Mouse (Mus musculus): ENCODE data around the gene St3gal3.

St3gal3 gene

DNA sequence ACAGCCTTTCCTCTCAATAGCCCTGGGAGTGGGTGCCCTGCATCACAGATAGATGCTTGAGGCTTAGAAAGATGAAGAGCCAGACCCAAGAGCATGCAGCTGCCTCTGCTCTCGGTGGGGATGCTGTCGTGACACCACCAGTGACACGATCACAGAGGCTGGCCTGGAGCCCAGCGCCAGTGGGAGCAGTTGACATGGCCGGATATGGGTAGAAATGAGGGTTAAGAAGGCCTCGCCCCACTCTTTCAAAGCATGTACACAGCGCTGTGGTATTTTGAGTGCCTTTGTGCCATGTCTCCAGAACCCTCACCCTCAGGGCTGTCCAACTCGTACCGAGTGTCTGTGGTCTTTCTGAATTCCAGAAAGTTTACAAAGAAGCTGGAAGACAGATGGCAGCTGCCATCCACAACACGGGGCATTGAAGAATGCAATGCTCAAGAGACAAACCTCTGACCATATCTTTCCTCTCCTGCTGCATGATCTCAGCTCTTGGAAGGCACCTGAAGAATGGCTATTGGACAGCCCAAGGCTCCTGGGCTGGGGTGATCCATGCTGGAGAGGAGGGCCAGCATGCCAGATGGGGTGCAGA is 118.3 kb downstream of the St3gal3 start:
- DNase-seq: no peak

GRCm38 (mm10) chr4:118015636-118016035 is 119.1 kb downstream of the St3gal3 start:
- no peak for DNase-seq

DNA sequence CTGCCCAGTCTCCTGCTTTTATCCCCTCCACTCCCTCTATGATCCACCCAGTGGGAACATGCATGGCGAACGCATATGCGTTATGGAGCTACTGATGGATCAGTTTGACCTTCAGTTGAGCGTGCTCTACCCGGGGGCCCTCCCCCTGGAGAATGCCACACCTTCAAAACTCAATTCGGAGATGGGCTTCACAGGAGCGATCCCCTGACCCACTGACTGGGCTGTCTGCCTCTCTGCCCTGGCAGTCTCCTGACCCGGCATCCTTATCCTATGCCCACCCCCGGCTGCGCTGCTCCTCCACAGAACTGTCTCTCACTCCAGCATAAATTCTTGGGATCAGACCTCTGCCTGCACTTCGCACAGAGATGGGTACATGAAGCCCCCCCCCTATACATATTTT is 119.6 kb downstream of the St3gal3 start:
- DNase-seq: no peak

DNA sequence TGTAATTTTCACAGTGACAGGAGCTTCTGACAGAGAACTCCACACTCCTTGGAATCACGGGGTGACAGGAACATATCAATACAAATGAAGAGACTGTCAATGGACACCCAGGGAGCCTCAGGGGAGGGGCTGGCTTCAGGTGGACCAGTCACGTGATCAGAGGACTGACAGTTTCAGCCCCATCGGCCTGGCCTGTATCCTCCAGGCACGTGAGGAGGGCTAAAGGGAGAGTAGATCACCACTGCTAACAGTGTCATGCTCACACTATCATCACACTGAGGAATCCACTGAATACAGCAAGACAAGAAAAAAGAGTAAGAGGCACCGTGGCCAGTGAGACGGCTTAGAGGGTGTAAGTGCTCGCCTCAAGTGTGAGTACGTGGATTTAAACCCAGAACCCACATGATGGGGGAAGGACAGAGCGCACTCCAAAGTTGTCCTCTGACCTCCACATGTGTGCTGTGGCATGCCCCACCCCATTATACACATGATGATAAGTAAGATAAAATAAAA is 124.0 kb downstream of the St3gal3 start:
- DNase-seq: no peak

DNA sequence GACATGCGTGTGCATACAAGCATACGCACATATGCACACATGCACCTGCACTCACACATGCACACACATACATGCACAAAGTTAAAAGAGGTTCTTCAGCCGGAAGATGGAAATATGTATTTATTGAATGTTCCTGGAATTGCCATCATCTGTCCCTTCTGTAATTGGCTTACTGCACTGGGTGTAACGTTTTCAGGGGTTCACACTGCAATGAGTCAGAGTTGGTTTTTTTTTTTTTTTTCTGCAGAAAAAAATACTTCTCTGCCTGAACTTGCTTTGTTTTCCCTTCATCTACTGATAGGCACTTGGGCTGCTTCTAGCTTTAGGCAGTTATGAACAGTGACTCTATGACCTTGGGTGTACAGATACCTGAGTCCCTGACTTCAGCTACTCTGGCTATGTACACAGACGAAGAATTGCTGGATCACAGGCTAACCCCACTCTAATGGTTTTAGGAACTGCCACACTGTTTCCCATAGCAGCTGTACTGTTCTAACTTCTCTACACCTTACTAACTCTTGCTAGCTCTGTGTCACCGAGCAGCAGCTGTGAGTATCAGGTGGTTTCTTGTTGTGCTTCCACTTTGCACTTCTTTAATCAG is 126.2 kb downstream of the St3gal3 start:
- no peak for DNase-seq

DNA sequence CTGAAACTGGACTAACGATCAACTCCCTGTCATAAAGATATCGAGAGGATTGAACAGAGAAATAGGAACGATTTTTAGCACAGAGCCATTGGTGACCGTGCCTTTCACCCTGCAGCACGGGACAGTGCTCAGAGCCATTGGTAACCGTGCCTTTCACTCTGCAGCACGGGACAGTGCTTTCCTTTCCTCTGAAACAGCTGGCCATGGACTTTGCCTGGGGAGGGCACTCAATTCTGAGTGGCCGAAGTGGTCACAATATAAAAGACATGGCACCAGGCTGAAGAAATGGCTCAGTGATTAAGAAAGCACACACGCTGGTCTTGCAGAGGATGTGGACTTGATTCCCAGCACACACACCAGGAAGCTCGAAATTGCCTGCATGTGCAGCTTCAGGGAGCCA is 133.4 kb downstream of the St3gal3 start:
- DNase-seq: peak; percentile 1

- peak; percentile 5 for DNase-seq
These were observed 134.0 kb downstream of the St3gal3 start for GRCm38 (mm10) chr4:118000605-118001208.

DNA sequence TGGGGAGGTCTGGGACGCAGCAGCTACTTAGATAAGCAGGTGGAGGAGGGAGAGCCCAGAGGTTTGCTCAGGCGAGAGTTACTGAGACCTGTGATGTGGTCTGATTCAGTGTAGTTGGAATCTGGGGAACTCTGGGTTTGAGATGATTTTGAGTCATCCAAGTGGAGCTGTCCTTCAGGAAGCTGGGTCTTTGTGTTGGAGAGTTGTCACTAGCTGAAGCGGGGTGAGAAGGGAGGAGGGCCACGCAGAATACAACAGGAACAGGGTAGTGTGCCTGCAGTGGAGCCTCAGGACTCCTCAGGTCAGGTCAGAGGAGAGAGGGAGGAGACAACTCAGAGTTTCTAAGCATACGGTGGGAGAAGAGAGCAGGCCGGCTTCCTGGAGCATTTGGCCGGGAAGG is 134.8 kb downstream of the St3gal3 start:
- DNase-seq: peak; percentile 1

GRCm38 (mm10) chr4:117997381-117998269 is 137.1 kb downstream of the St3gal3 start:
- peak; percentile 35 for DNase-seq

GRCm38 (mm10) chr4:117996701-117997100 is 138.0 kb downstream of the St3gal3 start:
- DNase-seq: peak; percentile 2

DNA sequence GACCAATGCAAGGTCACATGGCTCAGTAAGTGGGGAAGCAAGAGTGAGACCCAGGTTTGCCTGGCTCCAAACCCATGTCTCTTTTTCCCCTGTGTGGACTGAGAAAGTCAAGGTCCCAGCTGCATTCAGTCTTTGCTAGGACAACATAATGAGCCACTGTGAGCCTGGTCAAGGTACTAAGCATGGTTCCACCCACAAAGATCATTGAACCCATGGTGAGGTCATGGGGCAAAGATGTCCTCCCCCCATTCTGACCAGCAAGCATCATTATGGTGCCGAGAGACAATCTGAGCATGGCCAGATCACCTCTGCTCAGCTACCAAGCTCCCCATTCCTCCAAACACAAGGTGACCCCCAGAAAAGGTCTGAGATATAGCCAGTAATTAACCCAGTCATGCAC is 139.3 kb downstream of the St3gal3 start:
- no peak for DNase-seq

DNA sequence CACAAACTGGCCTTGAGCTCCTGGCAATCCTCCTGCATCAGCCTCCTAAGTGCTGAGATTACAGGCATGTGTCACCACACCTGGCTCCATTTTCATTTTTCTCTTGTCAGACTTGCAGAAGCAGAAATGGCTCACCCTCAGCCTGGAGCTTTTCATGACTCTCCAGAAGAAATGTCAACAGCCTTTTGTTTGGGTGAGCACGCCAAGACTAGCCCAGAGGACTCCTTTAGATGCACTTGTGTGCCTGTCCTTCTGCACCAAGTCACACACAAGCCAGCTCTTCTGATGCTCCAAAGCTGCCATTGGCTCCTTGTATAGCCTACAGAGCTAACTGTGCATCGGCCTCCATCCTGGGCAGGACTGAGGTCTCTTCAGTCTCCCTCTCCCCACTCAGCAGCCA is 141.3 kb downstream of the St3gal3 start:
- DNase-seq: peak; percentile 1

- peak; percentile 2 for DNase-seq
These were observed 141.8 kb downstream of the St3gal3 start for GRCm38 (mm10) chr4:117992872-117993271.

DNA sequence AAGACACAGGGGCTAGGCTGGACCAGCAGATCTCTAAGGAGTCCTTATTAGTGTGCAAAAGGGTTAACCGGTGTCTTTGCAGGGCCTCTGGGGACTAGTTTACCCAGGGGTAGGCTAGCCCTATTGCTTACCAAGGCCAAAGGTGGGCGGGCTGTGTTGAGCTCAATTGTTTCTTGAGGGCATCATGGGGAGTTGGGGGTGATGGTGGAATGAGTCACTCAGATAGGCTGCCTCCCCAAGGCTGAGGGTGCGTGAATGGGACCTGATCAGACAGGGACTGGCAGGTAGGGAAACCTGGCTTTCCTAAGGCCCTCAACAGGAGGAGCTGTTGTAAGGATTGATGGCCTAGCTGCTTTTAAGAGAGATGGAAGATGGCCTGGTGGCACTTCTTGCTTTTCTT is 142.7 kb downstream of the St3gal3 start:
- DNase-seq: peak; percentile 1

DNA sequence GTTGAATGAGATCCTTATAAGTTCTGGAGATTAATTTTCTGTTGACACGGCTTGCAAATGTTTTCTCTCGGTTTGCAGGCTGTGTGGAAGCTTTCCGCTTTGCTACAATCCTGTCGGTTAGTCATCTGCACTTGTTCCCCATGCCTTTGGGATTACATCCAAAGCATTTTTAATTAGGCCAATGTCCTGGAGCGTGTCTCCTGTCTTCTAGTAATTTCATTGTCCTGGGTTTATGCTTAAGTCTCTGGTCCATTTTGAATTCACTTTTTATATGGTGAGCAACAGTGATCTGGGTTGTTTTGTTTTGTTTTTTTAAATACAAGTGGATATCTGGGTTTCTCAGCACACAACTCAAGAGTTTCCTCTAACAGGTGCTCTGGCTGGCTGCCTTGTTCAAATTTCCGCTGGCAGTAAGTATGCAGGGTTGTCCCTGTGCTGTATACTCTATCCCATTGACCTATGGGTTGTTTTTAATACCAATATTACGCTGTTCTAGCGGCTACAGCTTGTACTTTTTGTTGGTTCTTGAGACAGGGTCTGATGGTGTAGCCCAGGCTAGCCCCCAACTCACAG is 143.6 kb downstream of the St3gal3 start:
- peak; percentile 3 for DNase-seq

- DNase-seq: no peak
These were observed 144.1 kb downstream of the St3gal3 start for GRCm38 (mm10) chr4:117990571-117990970.

DNA sequence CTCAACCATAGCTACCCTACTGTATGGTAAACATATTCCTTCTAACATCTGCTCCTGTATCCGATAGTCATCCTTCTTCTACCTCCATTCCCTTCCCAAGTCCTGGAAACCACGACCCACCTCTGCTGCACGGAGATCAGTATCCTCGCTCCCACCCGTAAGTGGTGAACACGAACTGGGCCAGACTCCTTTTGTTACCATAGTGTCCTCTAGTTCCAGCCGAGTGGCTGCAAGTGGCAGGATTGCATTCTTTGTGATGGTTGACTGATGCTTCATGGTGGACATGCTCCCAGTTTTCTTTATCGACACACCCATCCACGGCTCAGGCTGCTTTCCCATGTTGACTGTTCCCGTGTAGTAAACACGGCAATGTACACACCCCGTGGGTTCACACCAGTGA is 144.9 kb downstream of the St3gal3 start:
- DNase-seq: peak; percentile 1

GRCm38 (mm10) chr4:117986766-117987165 is 147.9 kb downstream of the St3gal3 start:
- DNase-seq: peak; percentile 2

GRCm38 (mm10) chr4:117984993-117985587 is 149.6 kb downstream of the St3gal3 start:
- peak; percentile 6 for DNase-seq

GRCm38 (mm10) chr4:117984206-117984605 is 150.5 kb downstream of the St3gal3 start:
- peak; percentile 1 for DNase-seq

DNA sequence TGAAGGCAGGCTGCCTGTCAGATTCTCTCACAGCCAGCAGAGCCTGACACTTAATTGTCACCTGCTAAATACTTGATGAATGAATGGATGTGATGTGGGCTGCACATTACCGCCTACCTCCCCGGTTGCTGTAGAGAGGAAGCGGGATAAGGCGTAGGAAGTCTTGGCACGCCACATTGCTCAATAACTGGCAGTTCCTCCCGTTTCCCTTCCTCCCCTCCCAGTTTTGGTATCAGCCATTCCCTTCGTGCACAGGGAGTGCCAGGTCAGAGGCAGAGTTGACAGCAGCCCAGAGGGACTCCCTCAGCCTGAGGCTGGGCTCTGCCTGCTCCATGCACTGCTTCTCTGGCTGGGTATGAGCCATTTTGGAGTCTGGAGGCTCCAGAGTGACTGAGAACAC is 152.0 kb downstream of the St3gal3 start:
- peak; percentile 40 for DNase-seq

GRCm38 (mm10) chr4:117981518-117981917 is 153.2 kb downstream of the St3gal3 start:
- DNase-seq: no peak

DNA sequence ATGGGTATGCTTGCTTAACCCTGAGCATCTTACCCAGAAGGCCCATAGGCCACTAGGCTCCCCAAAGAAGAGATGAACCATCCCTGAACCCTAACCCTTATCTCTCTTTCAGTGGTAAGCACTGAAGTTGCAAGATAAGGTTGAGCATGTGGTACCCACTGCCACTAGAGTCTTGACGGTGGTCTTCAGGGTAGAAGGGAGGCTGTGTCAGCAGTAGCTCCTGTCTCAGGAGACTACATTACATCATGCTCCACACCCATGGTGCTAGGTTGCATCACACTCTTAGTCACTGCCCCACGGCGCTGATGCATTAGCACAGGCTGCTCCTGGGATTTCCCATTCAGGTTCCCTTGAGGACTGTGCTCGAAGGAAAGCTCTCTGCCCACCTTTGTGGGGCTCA is 154.6 kb downstream of the St3gal3 start:
- DNase-seq: no peak
